Mouse (Mus musculus): ENCODE measurements at regions not wholly inside any gene's neighbourhood (a gene's known extent, or its start where the extent isn't known, plus 50 kb on each side); places are given as distances from the start of the nearest gene placed in this dataset.

- DNase-seq (ENCODE audit: low spot score): no peak
These were observed 65.1 kb upstream of the Tnrc6c start for GRCm38 (mm10) chr11:117589006-117589405.

- no peak for DNase-seq (ENCODE audit: low spot score)
These were observed 64.7 kb upstream of the Tnrc6c start for GRCm38 (mm10) chr11:117589422-117589821.

- no peak for DNase-seq (ENCODE audit: low spot score)
These were observed 61.5 kb upstream of the Tnrc6c start for GRCm38 (mm10) chr11:117592570-117592969.

GRCm38 (mm10) chr11:117596201-117596600, 57.9 kb upstream of the Tnrc6c start:
- no peak for DNase-seq (ENCODE audit: low spot score)

- DNase-seq (ENCODE audit: low spot score): no peak
These were observed 56.3 kb upstream of the Tnrc6c start for GRCm38 (mm10) chr11:117597754-117598153.

- DNase-seq (ENCODE audit: low spot score): no peak
These were observed 55.9 kb upstream of the Tnrc6c start for GRCm38 (mm10) chr11:117598170-117598583.

- DNase-seq (ENCODE audit: low spot score): no peak
These were observed 55.5 kb upstream of the Tnrc6c start for GRCm38 (mm10) chr11:117598610-117599009.

GRCm38 (mm10) chr11:117599049-117599787, 54.9 kb upstream of the Tnrc6c start:
- DNase-seq (ENCODE audit: low spot score): no peak

GRCm38 (mm10) chr11:117599788-117600263, 54.3 kb upstream of the Tnrc6c start:
- no peak for DNase-seq (ENCODE audit: low spot score)

- DNase-seq (ENCODE audit: low spot score): no peak
These were observed 52.9 kb upstream of the Tnrc6c start for GRCm38 (mm10) chr11:117601147-117601546.

GRCm38 (mm10) chr11:117604019-117604418, 50.1 kb upstream of the Tnrc6c start:
- DNase-seq (ENCODE audit: low spot score): no peak
